Mouse (Mus musculus) C2C12 (cell line): ENCODE data around the gene Pde10a.

Experiments
- CTCF ChIP-seq: IDR thresholded peaks from one replicate; pipeline ENCODE4 v1.5.1; 2011; ENCODE audit not compliant: control insufficient read depth, insufficient read depth, insufficient read length
- FOSL1 ChIP-seq: IDR thresholded peaks from one replicate; pipeline ENCODE4 v1.8.0; 2011; ENCODE audit warnings: mild to moderate bottlenecking, low read length; ENCODE audit not compliant: poor library complexity, insufficient read depth, severe bottlenecking
- MAX ChIP-seq: IDR thresholded peaks from one replicate; pipeline ENCODE4 v1.6.1; 2011; ENCODE audit warnings: mild to moderate bottlenecking, control low read depth
- MYOD1 ChIP-seq: IDR thresholded peaks from one replicate; pipeline ENCODE4 v1.6.1; 2011; ENCODE audit warnings: low read depth; ENCODE audit not compliant: control insufficient read depth, insufficient read length

DNA sequence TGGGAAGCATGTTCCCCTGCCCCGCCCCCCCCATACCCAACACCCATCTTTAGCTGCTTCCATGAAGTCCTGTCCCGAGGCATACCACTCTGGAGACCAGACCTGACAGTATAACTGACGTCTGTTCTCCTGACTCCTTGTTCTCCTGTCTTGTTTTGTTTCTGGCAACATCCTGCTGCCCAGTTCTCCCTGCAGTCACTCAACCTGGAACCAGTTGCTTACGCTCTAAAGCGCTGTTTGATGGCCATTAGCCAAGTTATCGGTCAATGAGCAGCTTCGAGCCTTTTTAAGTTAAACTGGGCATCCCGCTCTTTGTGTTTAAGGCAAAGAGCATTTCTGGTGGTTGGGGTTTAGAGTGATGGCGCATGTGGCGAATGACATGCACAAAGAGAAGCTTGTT lies 195.8 kb downstream of the Pde10a start:
- TF ChIP-seq CTCF (no peak), MAX (no peak), FOSL1 (no peak), MYOD1 (no peak)
